Mouse (Mus musculus) spleen, adult 2 months (tissue): Measurements from ENCODE around the gene P3h4.

Source experiments
- CTCF ChIP-seq: fragments of 200-500 bp; IDR thresholded peaks from 2 replicates; pipeline ENCODE4 v1.5.1; 2011; ENCODE audit warnings: mild to moderate bottlenecking, inconsistent platforms; ENCODE audit not compliant: insufficient read depth, insufficient read length, insufficient replicate concordance; ENCODE audit errors: extremely low read depth
- POLR2A ChIP-seq: fragments of 200-500 bp; IDR thresholded peaks from 2 replicates; pipeline ENCODE4 v1.6.1; 2011; ENCODE audit warnings: low read depth, low read length, inconsistent platforms

GRCm38 (mm10) chr11:100369822-100370221 lies 44.8 kb downstream of the P3h4 start:
- TF ChIP-seq POLR2A (no peak), CTCF (no peak)
